Mouse (Mus musculus) lung, adult 2 months (tissue): ENCODE data around the gene Rbm42.

ENCODE experiments used
- CTCF ChIP-seq: fragments of 200-500 bp; IDR thresholded peaks from 2 replicates; pipeline ENCODE4 v1.5.1; 2011; ENCODE audit warnings: mild to moderate bottlenecking, low read length, control low read depth; ENCODE audit not compliant: insufficient read depth
- POLR2A ChIP-seq: fragments of 200-500 bp; IDR thresholded peaks from 2 replicates; pipeline ENCODE4 v1.6.1; 2011; ENCODE audit warnings: low read depth, mild to moderate bottlenecking, control low read depth, low read length, borderline replicate concordance; ENCODE audit errors: extremely low read depth

DNA sequence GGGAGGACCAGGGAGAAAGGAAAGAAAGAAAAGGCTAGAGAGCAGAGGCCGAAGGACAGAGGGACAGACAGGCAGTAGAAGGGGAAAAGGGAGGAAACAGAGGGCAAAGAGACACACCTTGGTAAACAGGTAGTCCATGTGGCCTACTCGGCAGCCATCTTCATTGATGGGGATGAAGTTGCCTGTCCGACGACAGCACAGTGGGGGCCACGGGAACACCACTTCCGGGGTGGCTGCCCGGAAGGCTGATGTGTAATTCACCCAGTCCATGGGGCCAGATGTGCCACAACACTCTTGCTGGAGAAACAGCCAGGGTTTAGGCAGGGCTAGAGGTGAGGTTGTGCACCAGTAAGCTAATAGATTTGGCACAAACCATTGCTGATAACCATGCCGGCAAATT lies 45.2 kb downstream of the Rbm42 start:
- TF ChIP-seq POLR2A (no peak), CTCF (no peak)
